Mouse (Mus musculus): ENCODE measurements around the gene Dido1.

Gene Dido1

GRCm38 (mm10) chr2:180684031-180684430 is 25.8 kb downstream of the Dido1 start:
- peak; percentile 27 for DNase-seq (ENCODE audit: low spot score)

- DNase-seq (ENCODE audit: low spot score), result peak; percentile 38
Measured at GRCm38 (mm10) chr2:180683524-180683923, 26.3 kb downstream of the Dido1 start.

- DNase-seq (ENCODE audit: low spot score), result no peak
Measured at GRCm38 (mm10) chr2:180681225-180681624, 28.6 kb downstream of the Dido1 start.

- peak; percentile 67 for DNase-seq (ENCODE audit: low spot score)
Measured at GRCm38 (mm10) chr2:180678609-180679140, 31.1 kb downstream of the Dido1 start.

GRCm38 (mm10) chr2:180676706-180677105 is 33.1 kb downstream of the Dido1 start:
- no peak for DNase-seq (ENCODE audit: low spot score)

- DNase-seq (ENCODE audit: low spot score), result no peak
Measured at GRCm38 (mm10) chr2:180662008-180662407, 47.8 kb downstream of the Dido1 start.

GRCm38 (mm10) chr2:180660521-180660920 is 49.3 kb downstream of the Dido1 start:
- no peak for DNase-seq (ENCODE audit: low spot score)

- DNase-seq (ENCODE audit: low spot score), result no peak
Measured at GRCm38 (mm10) chr2:180659353-180660150, 50.2 kb downstream of the Dido1 start.

GRCm38 (mm10) chr2:180658381-180658780 is 51.4 kb downstream of the Dido1 start:
- no peak for DNase-seq (ENCODE audit: low spot score)

- DNase-seq (ENCODE audit: low spot score), result peak; percentile 69
Measured at GRCm38 (mm10) chr2:180657394-180658013, 52.3 kb downstream of the Dido1 start.

- no peak for DNase-seq (ENCODE audit: low spot score)
Measured at GRCm38 (mm10) chr2:180655150-180655549, 54.6 kb downstream of the Dido1 start.

- no peak for DNase-seq (ENCODE audit: low spot score)
Measured at GRCm38 (mm10) chr2:180654666-180655065, 55.1 kb downstream of the Dido1 start.

GRCm38 (mm10) chr2:180646841-180647240 is 63.0 kb downstream of the Dido1 start:
- no peak for DNase-seq (ENCODE audit: low spot score)

- no peak for DNase-seq (ENCODE audit: low spot score)
Measured at GRCm38 (mm10) chr2:180643626-180644025, 66.2 kb downstream of the Dido1 start.

- no peak for DNase-seq (ENCODE audit: low spot score)
Measured at GRCm38 (mm10) chr2:180642555-180643260, 67.1 kb downstream of the Dido1 start, which contains the start of gene Tcfl5. TSS of gene Tcfl5 (minus strand) at chr2:180642708.

- DNase-seq (ENCODE audit: low spot score), result no peak
Measured at GRCm38 (mm10) chr2:180641576-180642554, 67.9 kb downstream of the Dido1 start.

GRCm38 (mm10) chr2:180611882-180612281 is 97.9 kb downstream of the Dido1 start:
- DNase-seq (ENCODE audit: low spot score), result no peak

- DNase-seq (ENCODE audit: low spot score), result no peak
Measured at GRCm38 (mm10) chr2:180610283-180610682, 99.5 kb downstream of the Dido1 start.
